28 mouse cellular contexts compared by ENCODE assay signal in the genomic region with DNA sequence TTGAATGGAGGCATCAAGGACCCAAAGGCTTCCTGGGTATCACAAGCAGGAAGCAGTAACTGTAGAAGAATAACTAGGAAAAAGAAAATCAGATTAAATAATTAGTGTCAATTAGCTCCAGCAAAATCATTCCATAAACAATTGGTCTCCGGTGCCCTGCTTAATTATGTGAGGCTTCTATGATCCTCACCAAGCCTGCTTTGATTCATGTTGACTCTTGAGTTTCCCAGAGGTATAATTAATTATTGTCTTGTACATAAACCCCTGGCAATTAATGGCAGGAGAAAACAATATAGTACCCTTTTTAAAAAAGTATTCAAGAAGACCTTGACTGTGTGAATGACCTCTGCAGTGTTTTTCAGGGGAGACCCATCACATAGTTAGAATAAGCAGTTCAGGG.
A peak's percentile ranks its signal among the peaks of the same experiment; 100 is the strongest.
DNase-seq lines count a peak whose midpoint lies in the region; ATAC-seq lines count a peak whose summit lies in the region.
"Had no signal": no experiment of that assay in that cellular context is flagged by ENCODE, and none has a peak within 500 bp of the region (broad histone marks: within the 10 kb centered on the region; RNA-seq: fewer than 3 reads in every experiment).

No protein-coding gene starts in this region.

- H3K9ac ChIP-seq in embryonic facial prominence, embryonic 14.5 days (ENCODE audit: low read depth, low read length) = no peak overlapping the region
- H3K9ac ChIP-seq in forebrain, embryonic 12.5 days = no peak overlapping the region
- H3K9ac ChIP-seq in forebrain, embryonic 13.5 days = no peak overlapping the region
- H3K9ac ChIP-seq in midbrain, embryonic 14.5 days (replicated peaks; ENCODE audit: low read length) = no peak overlapping the region
- no peak overlapping the region for H3K9ac ChIP-seq in midbrain, embryonic 16.5 days (ENCODE audit: low read depth, low read length)
- H3K9ac ChIP-seq: embryonic facial prominence, embryonic 12.5 days; embryonic facial prominence, embryonic 15.5 days had no signal

- no peak overlapping the region for H3K4me3 ChIP-seq in embryonic facial prominence, embryonic 14.5 days (ENCODE audit: low read depth, low read length)
- H3K4me3 ChIP-seq in embryonic facial prominence, embryonic 10.5 days = no peak overlapping the region
- no peak overlapping the region for H3K4me3 ChIP-seq in forebrain, embryonic 12.5 days (replicated peaks)
- no peak overlapping the region for H3K4me3 ChIP-seq in forebrain, embryonic 13.5 days
- H3K4me3 ChIP-seq in midbrain, embryonic 14.5 days (replicated peaks; ENCODE audit: low read depth, low read length) = no peak overlapping the region
- H3K4me3 ChIP-seq in midbrain, embryonic 16.5 days (ENCODE audit: low read depth, low read length) = no peak overlapping the region
- H3K4me3 ChIP-seq: embryonic facial prominence, embryonic 12.5 days; embryonic facial prominence, embryonic 15.5 days; erythroblast, embryonic 14.5 days; forebrain, embryonic 10.5 days had no signal

- no peaks in the 10 kb centered on the region for H3K27me3 ChIP-seq in embryonic facial prominence, embryonic 14.5 days (replicated peaks; ENCODE audit: control insufficient read depth, insufficient read depth, low read length)
- 0 out of 2 replicates have a peak, but pooled peaks cover 4% of the 10 kb centered on the region for H3K27me3 ChIP-seq in embryonic facial prominence, embryonic 10.5 days (replicated peaks; ENCODE audit: low read depth, poor library complexity, severe bottlenecking)
- H3K27me3 ChIP-seq in forebrain, embryonic 12.5 days = peaks cover 12% of the 10 kb centered on the region
- H3K27me3 ChIP-seq in forebrain, embryonic 13.5 days = peaks cover 13% of the 10 kb centered on the region
- H3K27me3 ChIP-seq in midbrain, embryonic 14.5 days (ENCODE audit: control insufficient read depth, insufficient read depth, low read length) = no peaks in the 10 kb centered on the region
- no peaks in the 10 kb centered on the region for H3K27me3 ChIP-seq in midbrain, embryonic 16.5 days (ENCODE audit: control insufficient read depth, insufficient read depth, low read depth, low read length)
- H3K27me3 ChIP-seq: CH12.LX; embryonic facial prominence, embryonic 12.5 days; embryonic facial prominence, embryonic 15.5 days had no signal

- DNase-seq in embryonic facial prominence, embryonic 14.5 days (ENCODE audit: low spot score) = no peak
- no peak for DNase-seq in embryonic facial prominence, embryonic 10.5 days (ENCODE audit: low spot score)
- peak; percentile 11 for DNase-seq in midbrain, embryonic 14.5 days
- DNase-seq in retina, postnatal 1 day = peak; percentile 51
- DNase-seq in gastrocnemius, postnatal 10 days = no peak
- DNase-seq: adrenal gland, adult 8-10 months; adrenal gland, postnatal 14 days; adrenal gland, postnatal 36 days; B cell, adult 2 months; cerebellum, adult 11 months; cerebellum, adult 18-20 months; cerebellum, adult 8-10 months; cerebellum, adult 9-11 months; cerebellum, postnatal 14 days; cerebellum, postnatal 36 days; embryo, embryonic 11 days had no signal

- 62% methylated on average over 1 of the region's 1 CpGs for WGBS in embryonic facial prominence, embryonic 14.5 days
- 63% methylated on average over 1 of the region's 1 CpGs for WGBS in embryonic facial prominence, embryonic 10.5 days
- WGBS in forebrain, embryonic 12.5 days = 32% methylated on average over 1 of the region's 1 CpGs
- WGBS in forebrain, embryonic 13.5 days = 27% methylated on average over 1 of the region's 1 CpGs
- 86% methylated on average over 1 of the region's 1 CpGs for WGBS in midbrain, embryonic 14.5 days
- WGBS in midbrain, embryonic 16.5 days = 80% methylated on average over 1 of the region's 1 CpGs

- no peak overlapping the region for H3K4me2 ChIP-seq in embryonic facial prominence, embryonic 14.5 days (ENCODE audit: low read depth, low read length)
- no peak overlapping the region for H3K4me2 ChIP-seq in forebrain, embryonic 12.5 days
- H3K4me2 ChIP-seq in forebrain, embryonic 13.5 days = no peak overlapping the region
- H3K4me2 ChIP-seq in midbrain, embryonic 14.5 days (ENCODE audit: low read length) = no peak overlapping the region
- no peak overlapping the region for H3K4me2 ChIP-seq in midbrain, embryonic 16.5 days (ENCODE audit: low read length)
- H3K4me2 ChIP-seq: embryonic facial prominence, embryonic 12.5 days; embryonic facial prominence, embryonic 15.5 days had no signal

- peak; percentile 37; the same call in 1 of the 2 replicates for ATAC-seq in embryonic facial prominence, embryonic 14.5 days (ENCODE audit: low read depth)
- peak; percentile 51; the same call in 1 of the 2 replicates for ATAC-seq in forebrain, embryonic 12.5 days (ENCODE audit: low FRiP score)
- no peak for ATAC-seq in forebrain, embryonic 13.5 days
- no peak for ATAC-seq in midbrain, embryonic 14.5 days (ENCODE audit: low FRiP score, low TSS enrichment)
- ATAC-seq in midbrain, embryonic 16.5 days = no peak
- ATAC-seq: activated CD4-positive, CD25-positive, alpha-beta regulatory T cell, adult 4 months; CD4-positive, CD25-positive, alpha-beta regulatory T cell, adult 4 months; Patski had no signal

- no peaks in the 10 kb centered on the region for H3K9me3 ChIP-seq in embryonic facial prominence, embryonic 14.5 days (ENCODE audit: control insufficient read depth, low read length)
- H3K9me3 ChIP-seq in embryonic facial prominence, embryonic 10.5 days = no peaks in the 10 kb centered on the region
- no peaks in the 10 kb centered on the region for H3K9me3 ChIP-seq in forebrain, embryonic 12.5 days
- H3K9me3 ChIP-seq in forebrain, embryonic 13.5 days (replicated peaks) = no peaks in the 10 kb centered on the region
- H3K9me3 ChIP-seq in midbrain, embryonic 14.5 days (ENCODE audit: control insufficient read depth, low read length) = no peaks in the 10 kb centered on the region
- no peaks in the 10 kb centered on the region for H3K9me3 ChIP-seq in midbrain, embryonic 16.5 days (replicated peaks; ENCODE audit: control insufficient read depth, low read length, poor library complexity, severe bottlenecking)
- H3K9me3 ChIP-seq: embryonic facial prominence, embryonic 12.5 days; embryonic facial prominence, embryonic 15.5 days; forebrain, embryonic 10.5 days; G1E had no signal

- no peak overlapping the region for H3K27ac ChIP-seq in embryonic facial prominence, embryonic 14.5 days (replicated peaks; ENCODE audit: low read depth, low read length)
- H3K27ac ChIP-seq in embryonic facial prominence, embryonic 10.5 days (replicated peaks) = no peak overlapping the region
- H3K27ac ChIP-seq in forebrain, embryonic 12.5 days = no peak overlapping the region
- no peak overlapping the region for H3K27ac ChIP-seq in forebrain, embryonic 13.5 days
- H3K27ac ChIP-seq in midbrain, embryonic 14.5 days (replicated peaks; ENCODE audit: low read depth, low read length) = no peak overlapping the region
- no peak overlapping the region for H3K27ac ChIP-seq in midbrain, embryonic 16.5 days (ENCODE audit: low read length)
- H3K27ac ChIP-seq: embryonic facial prominence, embryonic 12.5 days; embryonic facial prominence, embryonic 15.5 days; forebrain, embryonic 10.5 days had no signal

- H3K4me1 ChIP-seq in embryonic facial prominence, embryonic 14.5 days (ENCODE audit: control insufficient read depth, insufficient read depth, low read length) = no peaks in the 10 kb centered on the region
- H3K4me1 ChIP-seq in embryonic facial prominence, embryonic 10.5 days = no peaks in the 10 kb centered on the region
- H3K4me1 ChIP-seq in forebrain, embryonic 12.5 days = no peaks in the 10 kb centered on the region
- H3K4me1 ChIP-seq in forebrain, embryonic 13.5 days = peaks cover 5% of the 10 kb centered on the region; the same call in 1 of the 2 replicates
- H3K4me1 ChIP-seq in midbrain, embryonic 14.5 days (ENCODE audit: control insufficient read depth, insufficient read depth, low read length) = no peaks in the 10 kb centered on the region
- no peaks in the 10 kb centered on the region for H3K4me1 ChIP-seq in midbrain, embryonic 16.5 days (ENCODE audit: control insufficient read depth, insufficient read depth, low read length)
- H3K4me1 ChIP-seq: embryonic facial prominence, embryonic 12.5 days; embryonic facial prominence, embryonic 15.5 days had no signal

- no peaks in the 10 kb centered on the region for H3K36me3 ChIP-seq in embryonic facial prominence, embryonic 14.5 days (ENCODE audit: control insufficient read depth, insufficient read depth, low read length)
- no peaks in the 10 kb centered on the region for H3K36me3 ChIP-seq in embryonic facial prominence, embryonic 10.5 days (replicated peaks)
- no peaks in the 10 kb centered on the region for H3K36me3 ChIP-seq in forebrain, embryonic 12.5 days (replicated peaks)
- H3K36me3 ChIP-seq in forebrain, embryonic 13.5 days (ENCODE audit: poor library complexity, severe bottlenecking) = no peaks in the 10 kb centered on the region
- H3K36me3 ChIP-seq in midbrain, embryonic 14.5 days (ENCODE audit: control insufficient read depth, insufficient read depth, low read length) = no peaks in the 10 kb centered on the region
- no peaks in the 10 kb centered on the region for H3K36me3 ChIP-seq in midbrain, embryonic 16.5 days (ENCODE audit: control insufficient read depth, insufficient read depth, low read length)
- H3K36me3 ChIP-seq: embryonic facial prominence, embryonic 12.5 days; embryonic facial prominence, embryonic 15.5 days; forebrain, embryonic 10.5 days; G1E had no signal

Comparison
In these comparisons a context has a peak if more than half of its experiments do, and no peak if none do; other contexts are left out.
1. ATAC-seq: peak in embryonic facial prominence, embryonic 14.5 days (single experiment) and forebrain, embryonic 12.5 days (single experiment); none in forebrain, embryonic 13.5 days (single experiment), midbrain, embryonic 14.5 days (single experiment) and midbrain, embryonic 16.5 days (single experiment).
2. DNase-seq: peak in midbrain, embryonic 14.5 days (single experiment) and retina, postnatal 1 day (single experiment); none in embryonic facial prominence, embryonic 14.5 days (single experiment), embryonic facial prominence, embryonic 10.5 days (single experiment) and gastrocnemius, postnatal 10 days (single experiment).